Mouse (Mus musculus): ENCODE data around the gene B230219D22Rik. TPM values are rescaled to one million over a fixed set of nuclear protein-coding genes. Genes with fewer than 3 reads are reported as not detected.

B230219D22Rik gene
- total and polyA plus RNA-seq, 3 experiments, result 22.1 to 42.2 (median 39.4) TPM

DNA sequence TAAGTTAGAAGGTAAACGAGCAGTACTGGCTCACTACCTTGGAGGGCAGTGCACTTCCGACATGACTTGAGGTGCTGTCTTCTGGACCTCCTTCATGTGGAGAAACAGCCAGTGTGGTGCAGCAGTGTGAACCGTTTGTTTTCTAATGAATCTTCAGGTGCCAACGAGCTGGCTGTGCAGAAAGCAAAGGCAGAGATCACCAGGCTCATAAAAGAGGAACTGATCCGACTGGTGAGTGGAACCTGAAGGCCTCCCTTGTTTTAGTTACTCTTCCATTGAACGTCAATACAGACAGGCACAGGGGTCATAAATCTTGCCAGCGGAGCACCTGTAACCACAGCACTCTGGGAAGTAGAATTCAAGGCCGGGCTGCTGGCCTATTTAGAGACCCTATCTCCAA is 15.6 kb upstream of the B230219D22Rik start:
- intact Hi-C loops (cut with DNase I), result no loop called here
- no peaks in the 10 kb centered on the region for H3K36me3 ChIP-seq (ENCODE audit: control insufficient read depth, insufficient read depth, low read length)
- H3K79me2 ChIP-seq (replicated peaks; ENCODE audit: control insufficient read depth, insufficient read depth, low read length), result no peaks in the 10 kb centered on the region
- WGBS, result 83% methylated on average over 8 of the region's 8 CpGs
- no peak for DNase-seq
- H3K9ac ChIP-seq (ENCODE audit: low read depth, low read length), result no peak overlapping the region
- no peaks in the 10 kb centered on the region for H3K27me3 ChIP-seq (ENCODE audit: control insufficient read depth, insufficient read depth, low read length)
- TF ChIP-seq POLR2A (IDR thresholded peaks at IDR 0.05; ENCODE audit: insufficient read depth, low read depth, low read length) (no peak), EP300 (IDR thresholded peaks at IDR 0.05; ENCODE audit: insufficient read depth, low read depth, low read length) (no peak), CTCF (IDR thresholded peaks at IDR 0.05) (no peak)
- no peaks in the 10 kb centered on the region for H3K4me1 ChIP-seq (ENCODE audit: control insufficient read depth, insufficient read depth, low read length)
- H3K27ac ChIP-seq, result no peak overlapping the region
- no peak overlapping the region for H3K4me3 ChIP-seq

DNA sequence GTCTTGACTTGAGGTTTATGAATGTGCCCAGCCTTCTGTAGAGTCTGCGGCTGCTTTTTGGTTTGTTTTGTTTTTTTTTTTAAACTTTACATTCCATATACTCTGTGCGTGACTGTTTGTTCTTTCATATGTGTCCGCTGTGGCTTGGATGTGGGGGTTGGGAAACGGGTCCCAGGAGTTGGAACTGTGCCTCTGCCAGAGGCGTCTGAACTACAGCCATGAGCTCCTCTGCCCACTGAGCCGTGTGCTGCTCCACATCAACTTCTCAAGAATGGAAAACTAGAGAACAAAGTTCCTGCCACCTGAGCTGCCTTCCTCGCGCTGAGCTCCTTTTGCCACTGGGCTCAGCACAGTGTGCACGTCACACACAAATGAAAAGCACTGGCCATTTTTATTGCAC is 10.7 kb upstream of the B230219D22Rik start:
- no peak overlapping the region for H3K9ac ChIP-seq (ENCODE audit: low read depth, low read length)
- TF ChIP-seq POLR2A (IDR thresholded peaks at IDR 0.05; ENCODE audit: insufficient read depth, low read depth, low read length) (no peak), EP300 (IDR thresholded peaks at IDR 0.05; ENCODE audit: insufficient read depth, low read depth, low read length) (no peak), CTCF (IDR thresholded peaks at IDR 0.05) (no peak)
- 82% methylated on average over 9 of the region's 9 CpGs for WGBS

DNA sequence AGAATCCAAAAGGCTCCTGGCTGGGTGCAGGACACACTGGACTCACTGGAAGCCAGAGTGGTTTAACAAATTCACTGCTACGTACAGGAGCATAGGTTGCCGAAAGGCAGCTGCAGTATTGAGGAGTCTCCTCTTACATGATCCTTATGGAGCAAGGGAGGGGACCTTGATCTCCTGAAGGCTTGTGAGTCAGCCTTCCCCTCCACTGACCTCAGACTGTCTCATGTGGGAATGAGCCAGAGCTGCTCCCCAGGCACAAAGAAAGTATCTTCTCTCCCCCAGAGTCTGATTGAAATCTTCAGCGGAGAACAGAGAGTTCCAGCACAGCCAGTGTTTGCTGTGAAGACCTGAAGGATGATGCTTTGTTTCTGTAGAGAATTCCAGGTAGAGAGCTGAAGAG is 9.3 kb upstream of the B230219D22Rik start:
- no peak overlapping the region for H3K27ac ChIP-seq
- H3K9ac ChIP-seq (ENCODE audit: low read depth, low read length), result no peak overlapping the region
- no peaks in the 10 kb centered on the region for H3K79me2 ChIP-seq (replicated peaks; ENCODE audit: control insufficient read depth, insufficient read depth, low read length)
- TF ChIP-seq CTCF (IDR thresholded peaks at IDR 0.05) (no peak), EP300 (IDR thresholded peaks at IDR 0.05; ENCODE audit: insufficient read depth, low read depth, low read length) (no peak)
- no peak overlapping the region for H3K4me3 ChIP-seq
- DNase-seq, result no peak
- 81% methylated on average over 3 of the region's 3 CpGs for WGBS
- no peaks in the 10 kb centered on the region for H3K36me3 ChIP-seq (ENCODE audit: control insufficient read depth, insufficient read depth, low read length)
- intact Hi-C loops (cut with DNase I), result no loop called here
- H3K27me3 ChIP-seq (ENCODE audit: control insufficient read depth, insufficient read depth, low read length), result no peaks in the 10 kb centered on the region
- H3K4me1 ChIP-seq (ENCODE audit: control insufficient read depth, insufficient read depth, low read length), result no peaks in the 10 kb centered on the region

More for the DNA sequence above, 10.7 kb upstream of the B230219D22Rik start:
- no peak for DNase-seq
- Histone ChIP-seq H3K27ac (no peak overlapping the region), H3K79me2 (replicated peaks; ENCODE audit: control insufficient read depth, insufficient read depth, low read length) (no peaks in the 10 kb centered on the region), H3K4me1 (ENCODE audit: control insufficient read depth, insufficient read depth, low read length) (no peaks in the 10 kb centered on the region), H3K27me3 (ENCODE audit: control insufficient read depth, insufficient read depth, low read length) (no peaks in the 10 kb centered on the region), H3K36me3 (ENCODE audit: control insufficient read depth, insufficient read depth, low read length) (no peaks in the 10 kb centered on the region), H3K4me3 (no peak overlapping the region)
- intact Hi-C loops (cut with DNase I), result no loop called here

GRCm38 (mm10) chr13:55686107-55686633 is 6.8 kb upstream of the B230219D22Rik start:
- DNase-seq, result no peak
- TF ChIP-seq EP300 (IDR thresholded peaks at IDR 0.05; ENCODE audit: insufficient read depth, low read depth, low read length) (no peak), CTCF (IDR thresholded peaks at IDR 0.05) (no peak), POLR2A (IDR thresholded peaks at IDR 0.05; ENCODE audit: insufficient read depth, low read depth, low read length) (no peak)
- H3K4me1 ChIP-seq (ENCODE audit: control insufficient read depth, insufficient read depth, low read length), result no peaks in the 10 kb centered on the region
- no peak overlapping the region for H3K4me3 ChIP-seq
- no peaks in the 10 kb centered on the region for H3K79me2 ChIP-seq (replicated peaks; ENCODE audit: control insufficient read depth, insufficient read depth, low read length)
- WGBS, result 44% methylated on average over 9 of the region's 9 CpGs
- no peak overlapping the region for H3K9ac ChIP-seq (ENCODE audit: low read depth, low read length)
- no peak overlapping the region for H3K27ac ChIP-seq
- H3K27me3 ChIP-seq (ENCODE audit: control insufficient read depth, insufficient read depth, low read length), result no peaks in the 10 kb centered on the region
- intact Hi-C loops (cut with DNase I), result no loop called here
- no peaks in the 10 kb centered on the region for H3K36me3 ChIP-seq (ENCODE audit: control insufficient read depth, insufficient read depth, low read length)

GRCm38 (mm10) chr13:55687927-55688602 is 4.9 kb upstream of the B230219D22Rik start:
- Histone ChIP-seq H3K9ac (ENCODE audit: low read depth, low read length) (no peak overlapping the region), H3K4me3 (no peak overlapping the region), H3K27ac (no peak overlapping the region), H3K27me3 (ENCODE audit: control insufficient read depth, insufficient read depth, low read length) (no peaks in the 10 kb centered on the region), H3K36me3 (ENCODE audit: control insufficient read depth, insufficient read depth, low read length) (no peaks in the 10 kb centered on the region), H3K4me1 (ENCODE audit: control insufficient read depth, insufficient read depth, low read length) (no peaks in the 10 kb centered on the region; the same call in 1 of the 2 replicates), H3K79me2 (replicated peaks; ENCODE audit: control insufficient read depth, insufficient read depth, low read length) (no peaks in the 10 kb centered on the region)
- no peak for DNase-seq
- TF ChIP-seq CTCF (IDR thresholded peaks at IDR 0.05) (no peak), POLR2A (IDR thresholded peaks at IDR 0.05; ENCODE audit: insufficient read depth, low read depth, low read length) (no peak), EP300 (IDR thresholded peaks at IDR 0.05; ENCODE audit: insufficient read depth, low read depth, low read length) (no peak)
- intact Hi-C loops (cut with DNase I), result no loop called here
- 44% methylated on average over 4 of the region's 4 CpGs for WGBS

DNA sequence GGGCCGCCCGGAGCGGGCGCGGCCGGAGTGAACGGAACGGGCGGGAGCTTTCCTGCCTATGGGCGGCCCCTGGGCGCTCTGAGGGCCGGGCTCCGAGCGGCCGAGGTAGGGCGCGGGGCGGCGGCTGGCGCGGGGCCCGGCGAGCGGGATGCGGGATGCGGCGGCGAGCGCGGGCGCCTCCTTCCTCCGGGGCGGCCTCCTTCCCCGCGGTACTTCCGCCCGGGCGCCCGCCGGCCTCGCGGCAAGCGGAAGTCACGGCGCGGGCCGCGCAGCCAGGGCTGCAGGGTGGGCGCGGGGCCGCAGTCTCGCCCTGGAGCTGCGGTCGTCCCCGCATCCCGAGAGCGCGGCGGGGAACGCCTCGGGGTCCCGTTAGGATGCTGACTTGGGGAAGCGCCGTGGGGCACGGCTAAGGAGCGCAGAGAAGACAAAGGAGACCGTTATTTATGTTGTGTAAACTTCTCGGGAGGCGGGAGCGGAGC is 358 bp downstream of the B230219D22Rik start:
- Histone ChIP-seq H3K27me3 (ENCODE audit: control insufficient read depth, insufficient read depth, low read length) (no peaks in the 10 kb centered on the region), H3K79me2 (replicated peaks; ENCODE audit: control insufficient read depth, insufficient read depth, low read length) (peaks cover 2% of the 10 kb centered on the region), H3K4me1 (ENCODE audit: control insufficient read depth, insufficient read depth, low read length) (peaks cover 12% of the 10 kb centered on the region), H3K36me3 (ENCODE audit: control insufficient read depth, insufficient read depth, low read length) (peaks cover 3% of the 10 kb centered on the region; the same call in 1 of the 2 replicates), H3K9ac (ENCODE audit: low read depth, low read length) (peak overlapping the region; percentile 95), H3K4me3 (peak overlapping the region; percentile 97), H3K27ac (peak overlapping the region; percentile 98)
- no peak for DNase-seq
- under 1% methylated on average over 58 of the region's 70 CpGs for WGBS
- intact Hi-C loops (cut with DNase I), result loop anchor here (1.0 to 2.0 kb wide), 2 partner anchors 21 to 34 kb away; partner anchors contain the start of genes Pcbd2 and Txndc15
- TF ChIP-seq POLR2A (IDR thresholded peaks at IDR 0.05; ENCODE audit: insufficient read depth, low read depth, low read length) (no peak), EP300 (IDR thresholded peaks at IDR 0.05; ENCODE audit: insufficient read depth, low read depth, low read length) (no peak), CTCF (IDR thresholded peaks at IDR 0.05) (no peak)

Data from heart, adult 2 months (tissue).